Mouse (Mus musculus) central nervous system, embryonic 14 days (tissue): Measurements from ENCODE around the gene Spats2l. TPM values are rescaled to one million over a fixed set of nuclear protein-coding genes. Genes with fewer than 3 reads are reported as not detected.

ENCODE experiments used
- polyA plus RNA-seq: library from polyadenylated mRNA; depleted of rRNA; stranded (reverse); fragments of >200 nt; gene quantifications from 2 replicates; pipeline ENCODE4 v1.2.3, GENCODE M21; 2012; rRNA removed

The Spats2l gene
- polyA plus RNA-seq: 30.5 and 44.1 TPM in 2 replicates

DNA sequence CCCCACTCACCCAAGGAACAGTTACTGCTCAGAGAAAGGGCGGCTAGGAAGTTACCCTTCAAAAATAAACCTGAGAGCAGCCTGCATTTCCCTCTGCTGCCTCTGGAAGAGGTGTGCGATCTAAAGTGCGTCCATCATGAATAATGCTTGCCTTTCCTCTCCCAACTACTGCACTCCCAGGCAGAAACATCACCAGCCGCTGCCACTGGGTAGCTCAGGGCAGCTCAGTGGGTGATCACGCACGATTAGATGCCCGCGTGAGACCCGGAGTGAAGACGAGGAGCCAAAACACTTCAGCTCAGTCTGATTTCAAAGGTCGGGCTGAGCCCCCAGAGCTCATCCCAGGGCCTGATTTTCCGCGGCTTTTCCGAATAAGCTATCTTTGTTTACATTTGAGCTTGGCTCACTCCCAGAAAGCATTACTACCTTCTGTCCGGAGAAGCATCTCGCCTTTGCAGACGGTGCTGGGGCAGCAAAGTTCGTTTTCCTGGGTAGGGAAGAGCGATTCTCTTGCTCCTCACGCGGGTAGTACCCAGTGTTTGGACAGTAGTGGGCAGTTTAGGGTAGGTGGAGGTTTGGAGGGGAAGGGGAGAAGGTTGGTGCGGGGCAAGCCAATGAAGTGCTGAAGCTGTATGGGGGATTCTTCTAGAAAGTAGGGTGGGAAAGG, at the start of gene Spats2l:
Spats2l (plus strand) TSS at position 162 of the 667 bp plus-strand sequence.

DNA sequence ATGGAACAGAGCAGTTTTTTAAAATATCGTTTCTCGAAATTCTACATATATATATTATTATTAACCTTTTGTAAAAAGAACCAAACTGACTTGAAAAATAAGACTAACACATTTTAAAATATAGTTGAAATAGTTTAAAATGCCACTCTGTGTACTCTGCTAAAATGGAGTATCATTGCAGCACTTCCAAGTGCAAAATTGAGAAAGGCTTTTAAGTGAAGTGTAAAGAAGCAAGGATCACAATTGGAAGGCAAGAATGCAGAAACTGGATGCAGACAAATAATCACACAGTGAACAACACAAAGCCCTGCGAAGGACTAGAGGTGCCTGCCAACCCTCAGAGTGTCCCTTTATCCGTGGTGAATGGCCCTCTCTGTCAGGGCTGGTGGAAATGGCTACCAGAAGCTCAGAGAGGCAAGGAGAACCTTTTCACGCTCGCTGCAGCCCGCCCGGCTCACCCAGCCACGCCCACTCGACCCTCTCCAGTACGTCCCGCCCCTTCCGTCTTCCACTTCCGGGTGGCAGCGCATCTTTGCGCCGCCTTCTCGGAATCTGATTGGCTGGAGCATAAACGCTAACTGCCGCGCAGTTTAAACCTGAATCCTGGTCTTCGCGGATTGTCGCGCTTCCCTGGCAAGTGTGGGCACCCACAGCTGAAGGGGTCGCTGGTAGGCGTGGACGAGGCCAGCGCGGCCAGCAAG, 221.6 kb downstream of the Spats2l start, which contains the start of gene Sgo2a:
Sgo2a (plus strand) TSS at position 540 of the 701 bp plus-strand sequence.

Other genes with a start within 250 kb of the Spats2l start
- gene Sgo2a, start 221.8 kb downstream of the Spats2l start, polyA plus RNA-seq: 6.7 and 8.7 TPM in 2 replicates
- 34.6 and 36.5 TPM in 2 replicates for gene Kctd18, start 244.8 kb downstream of the Spats2l start, polyA plus RNA-seq